Mouse (Mus musculus): ENCODE measurements at regions not wholly inside any gene's neighbourhood (a gene's known extent, or its start where the extent isn't known, plus 50 kb on each side); places are given as distances from the start of the nearest gene placed in this dataset.

DNA sequence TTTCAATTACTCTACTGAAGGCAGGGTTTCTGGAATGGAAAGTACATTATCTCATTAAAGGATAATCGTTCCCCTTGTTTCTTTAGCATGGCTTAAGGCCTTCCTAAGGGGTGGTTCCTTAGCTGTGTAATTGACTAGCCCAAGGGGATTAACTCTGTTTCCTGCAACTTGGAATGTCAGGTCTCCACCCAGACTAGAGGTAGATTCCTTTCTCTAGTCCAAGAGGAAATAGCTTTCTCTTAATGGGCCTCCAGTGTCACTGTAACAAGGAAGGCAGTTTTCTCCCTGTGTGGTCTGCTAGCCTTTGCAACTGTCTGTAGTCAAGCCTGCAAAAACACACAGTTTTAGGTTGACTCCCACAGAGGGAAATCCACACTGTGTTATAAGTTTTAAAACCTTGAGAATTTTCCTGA, 64.0 kb upstream of the Adgra3 start:
- TF ChIP-seq POLR2A (IDR thresholded peaks at IDR 0.05; ENCODE audit: insufficient read depth, low read depth, low read length), result no peak
- TF ChIP-seq CTCF (IDR thresholded peaks at IDR 0.05), result no peak
- H3K27me3 ChIP-seq (ENCODE audit: control insufficient read depth, insufficient read depth, low read length), result no peaks in the 10 kb centered on the region
- DNase-seq, result peak in 1 of 2 experiments; percentile 1
- intact Hi-C loops (cut with DNase I), result no loop called here
- H3K9ac ChIP-seq (ENCODE audit: low read depth, low read length), result no peak overlapping the region
- H3K27ac ChIP-seq, result no peak overlapping the region
- no peak overlapping the region for H3K4me3 ChIP-seq
- H3K79me2 ChIP-seq (replicated peaks; ENCODE audit: control insufficient read depth, insufficient read depth, low read length), result no peaks in the 10 kb centered on the region
- no peaks in the 10 kb centered on the region for H3K36me3 ChIP-seq (ENCODE audit: control insufficient read depth, insufficient read depth, low read length)
- WGBS, result 13% methylated on average over 1 of the region's 1 CpGs
- H3K4me1 ChIP-seq (ENCODE audit: control insufficient read depth, insufficient read depth, low read length), result no peaks in the 10 kb centered on the region

GRCm38 (mm10) chr5:50119860-50120259, 61.1 kb upstream of the Adgra3 start:
- WGBS, result 70% methylated on average over 1 of the region's 1 CpGs
- no peaks in the 10 kb centered on the region for H3K36me3 ChIP-seq (ENCODE audit: control insufficient read depth, insufficient read depth, low read length)
- no peaks in the 10 kb centered on the region for H3K79me2 ChIP-seq (replicated peaks; ENCODE audit: control insufficient read depth, insufficient read depth, low read length)
- H3K4me1 ChIP-seq (ENCODE audit: control insufficient read depth, insufficient read depth, low read length), result no peaks in the 10 kb centered on the region
- TF ChIP-seq POLR2A (IDR thresholded peaks at IDR 0.05; ENCODE audit: insufficient read depth, low read depth, low read length), result no peak
- TF ChIP-seq CTCF (IDR thresholded peaks at IDR 0.05), result no peak
- TF ChIP-seq EP300 (IDR thresholded peaks at IDR 0.05; ENCODE audit: insufficient read depth, low read depth, low read length), result no peak
- no peak for DNase-seq
- H3K27ac ChIP-seq, result no peak overlapping the region
- no peaks in the 10 kb centered on the region for H3K27me3 ChIP-seq (ENCODE audit: control insufficient read depth, insufficient read depth, low read length)
- no peak overlapping the region for H3K4me3 ChIP-seq
- H3K9ac ChIP-seq (ENCODE audit: low read depth, low read length), result no peak overlapping the region
- intact Hi-C loops (cut with DNase I), result no loop called here

Small RNA genes in the stretch of these regions (microRNA-seq; reads per million reads assigned to microRNA genes)
- gene Mir8117, result 0 reads per million in 2 experiments
